Mouse (Mus musculus) neural tube, embryonic 13.5 days (tissue): ENCODE measurements around the gene Foxf2. TPM values are rescaled to one million over a fixed set of nuclear protein-coding genes. Genes with fewer than 3 reads are reported as not detected.

Source experiments
- ATAC-seq: fragments of 200-750 bp; cut with Nextera tagmentation; 2 replicates; pipeline ENCODE4 v1.8.0; 2017; ENCODE audit warnings: low read depth, mild to moderate bottlenecking, moderate TSS enrichment, moderate library complexity
- H3K27ac ChIP-seq: fragments of 300-500 bp; sonication (generic); replicated peaks from 2 replicates; pipeline ENCODE4 v1.5.1; 2015; ENCODE audit warnings: moderate library complexity, mild to moderate bottlenecking, inconsistent platforms
- H3K27me3 ChIP-seq: fragments of 300-500 bp; sonication (generic); 2 replicates; pipeline ENCODE4 v1.6.1; 2015; ENCODE audit warnings: mild to moderate bottlenecking, inconsistent platforms
- H3K36me3 ChIP-seq: fragments of 300-500 bp; sonication (generic); 2 replicates; pipeline ENCODE4 v1.6.1; 2015; ENCODE audit warnings: mild to moderate bottlenecking, inconsistent platforms
- H3K4me1 ChIP-seq: fragments of 300-500 bp; sonication (generic); replicated peaks from 2 replicates; pipeline ENCODE4 v1.6.1; 2015; ENCODE audit warnings: inconsistent platforms
- H3K4me2 ChIP-seq: fragments of 300-500 bp; sonication (generic); 2 replicates; pipeline ENCODE4 v1.6.1; 2015; ENCODE audit warnings: inconsistent platforms, mild to moderate bottlenecking, moderate library complexity
- H3K4me3 ChIP-seq: fragments of 300-500 bp; sonication (generic); 2 replicates; pipeline ENCODE4 v1.5.1; 2015; ENCODE audit warnings: mild to moderate bottlenecking, inconsistent platforms
- H3K9ac ChIP-seq: fragments of 300-500 bp; sonication (generic); 2 replicates; pipeline ENCODE4 v1.6.1; 2015; ENCODE audit warnings: moderate library complexity, mild to moderate bottlenecking, inconsistent platforms
- H3K9me3 ChIP-seq: fragments of 300-500 bp; sonication (generic); 2 replicates; pipeline ENCODE4 v1.6.1; 2016; ENCODE audit warnings: inconsistent platforms
- WGBS: fragments of 180-500 bp; shearing (Covaris S2); methylation state at CpG from one replicate; pipeline ENCODE4 v1.1.7; 2015; 5-methylcytosine and 5-hydroxymethylcytosine counted together
- polyA plus RNA-seq: library from polyadenylated mRNA; unstranded; fragments of >200 nt; fragmentation: Nextera tagmentation; extraction: Ambion mirVana; gene quantifications from 2 replicates; pipeline ENCODE4 v1.2.1, GENCODE M21; 2015

Gene Foxf2
- 5.0 and 5.5 TPM in 2 replicates for polyA plus RNA-seq

- ATAC-seq = peak; percentile 24; the same call in 1 of the 2 replicates
- Histone ChIP-seq H3K27me3 (peaks cover 100% of the 10 kb centered on the region), H3K4me3 (peak within 1 kb of the TSS; percentile 42), H3K36me3 (no peaks in the 10 kb centered on the region), H3K9ac (peak within 1 kb of the TSS; percentile 59), H3K4me1 (peaks cover 44% of the 10 kb centered on the region), H3K9me3 (no peaks in the 10 kb centered on the region), H3K27ac (peak within 1 kb of the TSS; percentile 67), H3K4me2 (peak within 1 kb of the TSS; percentile 59)
- under 1% methylated on average over 70 of the region's 74 CpGs for WGBS
Observed at GRCm38 (mm10) chr13:31625333-31626101, at the start of gene Foxf2. Foxf2 (plus strand) TSS chr13:31625816.

DNA sequence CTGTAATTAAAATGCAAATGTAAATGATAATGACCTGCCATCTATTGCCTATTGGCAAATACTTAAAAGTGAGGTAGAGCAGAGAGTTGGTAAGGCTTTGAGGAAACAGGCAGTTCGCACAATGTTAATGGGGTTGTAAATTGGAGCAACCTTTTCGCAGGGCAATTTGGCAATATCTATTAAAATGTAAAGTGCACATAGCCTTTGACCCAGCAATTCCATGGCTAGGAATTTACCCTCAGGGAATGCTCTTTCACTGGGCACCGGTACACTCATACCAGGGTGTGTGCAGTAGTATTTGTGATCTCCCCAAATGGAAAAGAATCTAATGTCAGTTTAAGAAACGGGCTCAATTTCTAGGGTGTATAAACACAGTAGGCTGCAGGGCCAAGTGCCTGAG, 48.9 kb upstream of the Foxf2 start:
- no peaks in the 10 kb centered on the region for H3K9me3 ChIP-seq
- 10% methylated on average over 4 of the region's 4 CpGs for WGBS
- no peak for ATAC-seq
- H3K4me3 ChIP-seq = no peak overlapping the region
- H3K27me3 ChIP-seq = no peaks in the 10 kb centered on the region
- H3K9ac ChIP-seq = no peak overlapping the region
- H3K27ac ChIP-seq = no peak overlapping the region
- H3K4me1 ChIP-seq = peaks cover 4% of the 10 kb centered on the region
- no peaks in the 10 kb centered on the region for H3K36me3 ChIP-seq
- H3K4me2 ChIP-seq = no peak overlapping the region

GRCm38 (mm10) chr13:31577576-31577975, 48.0 kb upstream of the Foxf2 start:
- no peak overlapping the region for H3K4me2 ChIP-seq
- H3K27me3 ChIP-seq = no peaks in the 10 kb centered on the region
- H3K4me1 ChIP-seq = peaks cover 4% of the 10 kb centered on the region
- H3K27ac ChIP-seq = no peak overlapping the region
- H3K36me3 ChIP-seq = no peaks in the 10 kb centered on the region
- no peak overlapping the region for H3K4me3 ChIP-seq
- no peak overlapping the region for H3K9ac ChIP-seq
- 19% methylated on average over 6 of the region's 6 CpGs for WGBS
- H3K9me3 ChIP-seq = no peaks in the 10 kb centered on the region
- no peak for ATAC-seq

DNA sequence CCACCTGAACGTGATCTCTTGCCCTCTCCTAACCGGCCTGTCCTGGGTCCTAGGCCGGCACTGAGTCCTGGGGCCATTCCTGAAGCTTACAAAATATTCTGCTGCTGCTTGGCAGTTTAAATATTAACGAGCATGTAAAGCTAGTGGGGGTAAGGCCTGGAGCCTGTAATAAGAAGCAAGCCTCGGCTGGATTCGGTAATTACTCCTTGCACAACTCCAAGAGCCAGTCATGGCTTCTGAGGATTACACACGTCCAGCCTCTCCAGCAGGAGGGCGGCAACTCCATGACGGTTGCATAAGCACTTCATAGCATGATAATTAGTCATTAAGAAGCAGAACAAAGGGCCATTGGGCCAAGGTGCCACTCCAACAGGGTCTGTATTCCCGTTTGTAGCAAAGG, 47.2 kb upstream of the Foxf2 start:
- H3K4me3 ChIP-seq = no peak overlapping the region
- no peaks in the 10 kb centered on the region for H3K36me3 ChIP-seq
- no peak for ATAC-seq
- WGBS = 44% methylated on average over 10 of the region's 10 CpGs
- no peak overlapping the region for H3K4me2 ChIP-seq
- H3K27ac ChIP-seq = no peak overlapping the region
- H3K9me3 ChIP-seq = no peaks in the 10 kb centered on the region
- H3K4me1 ChIP-seq = peaks cover 4% of the 10 kb centered on the region
- no peak overlapping the region for H3K9ac ChIP-seq
- H3K27me3 ChIP-seq = no peaks in the 10 kb centered on the region

DNA sequence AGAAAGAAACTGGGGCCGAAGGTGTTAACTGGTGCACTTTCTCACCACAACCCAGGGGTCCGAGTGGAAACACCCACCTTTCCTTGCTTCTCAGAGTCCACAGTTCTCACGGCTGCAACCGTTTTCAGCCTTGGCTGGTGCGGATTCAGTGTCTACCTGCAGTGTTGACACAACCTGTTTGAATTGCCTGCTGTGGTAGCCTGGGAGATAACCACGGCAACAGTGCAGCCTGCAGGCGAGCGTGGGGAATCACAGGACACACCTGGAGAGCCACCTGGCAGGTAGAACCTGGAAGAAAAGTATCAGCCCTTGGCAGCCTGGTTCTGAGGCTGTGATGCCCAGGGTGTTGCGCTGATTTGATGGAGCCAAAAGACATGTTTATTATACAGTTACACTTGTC, 45.8 kb upstream of the Foxf2 start:
- H3K9me3 ChIP-seq = no peaks in the 10 kb centered on the region
- no peak overlapping the region for H3K4me3 ChIP-seq
- H3K4me1 ChIP-seq = peaks cover 4% of the 10 kb centered on the region
- ATAC-seq = no peak
- no peak overlapping the region for H3K27ac ChIP-seq
- no peak overlapping the region for H3K9ac ChIP-seq
- H3K27me3 ChIP-seq = no peaks in the 10 kb centered on the region
- H3K36me3 ChIP-seq = no peaks in the 10 kb centered on the region
- WGBS = 74% methylated on average over 9 of the region's 9 CpGs
- no peak overlapping the region for H3K4me2 ChIP-seq

DNA sequence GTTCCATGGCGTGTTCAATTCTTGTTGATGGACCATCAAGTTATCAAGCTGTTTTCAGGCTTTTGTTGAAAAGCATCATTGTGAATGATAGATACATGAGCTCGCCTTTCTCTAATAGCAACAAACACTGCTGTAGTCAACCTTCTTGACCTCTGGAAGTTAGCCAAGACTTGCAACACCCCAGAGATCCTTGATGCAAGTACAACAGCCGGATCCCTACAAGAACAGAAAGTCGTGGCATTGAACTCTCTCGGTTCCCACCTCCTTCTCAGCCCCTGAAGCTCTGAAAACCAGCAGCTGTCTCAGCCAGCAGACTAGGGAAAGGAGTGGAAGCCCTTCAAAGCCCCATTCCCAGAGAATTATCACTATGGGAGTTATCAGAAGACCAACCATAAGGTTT, 38.3 kb upstream of the Foxf2 start:
- WGBS = 71% methylated on average over 5 of the region's 5 CpGs
- H3K9ac ChIP-seq = no peak overlapping the region

GRCm38 (mm10) chr13:31599576-31599975, 26.0 kb upstream of the Foxf2 start:
- Histone ChIP-seq H3K27ac (no peak overlapping the region), H3K9ac (no peak overlapping the region), H3K36me3 (no peaks in the 10 kb centered on the region), H3K9me3 (no peaks in the 10 kb centered on the region), H3K4me3 (no peak overlapping the region), H3K4me1 (no peaks in the 10 kb centered on the region), H3K27me3 (no peaks in the 10 kb centered on the region), H3K4me2 (no peak overlapping the region)
- no peak for ATAC-seq
- WGBS = 83% methylated on average over 5 of the region's 5 CpGs

More for the DNA sequence above, 38.3 kb upstream of the Foxf2 start:
- no peak for ATAC-seq
- Histone ChIP-seq H3K36me3 (no peaks in the 10 kb centered on the region), H3K27ac (no peak overlapping the region), H3K4me2 (no peak overlapping the region), H3K9me3 (no peaks in the 10 kb centered on the region), H3K4me1 (no peaks in the 10 kb centered on the region), H3K4me3 (no peak overlapping the region), H3K27me3 (no peaks in the 10 kb centered on the region)

GRCm38 (mm10) chr13:31603964-31604363, 21.7 kb upstream of the Foxf2 start:
- Histone ChIP-seq H3K4me1 (no peaks in the 10 kb centered on the region), H3K27ac (no peak overlapping the region), H3K9me3 (no peaks in the 10 kb centered on the region), H3K4me2 (no peak overlapping the region), H3K36me3 (no peaks in the 10 kb centered on the region), H3K27me3 (peaks cover 3% of the 10 kb centered on the region), H3K9ac (no peak overlapping the region), H3K4me3 (no peak overlapping the region)
- 71% methylated on average over 6 of the region's 6 CpGs for WGBS
- no peak for ATAC-seq

DNA sequence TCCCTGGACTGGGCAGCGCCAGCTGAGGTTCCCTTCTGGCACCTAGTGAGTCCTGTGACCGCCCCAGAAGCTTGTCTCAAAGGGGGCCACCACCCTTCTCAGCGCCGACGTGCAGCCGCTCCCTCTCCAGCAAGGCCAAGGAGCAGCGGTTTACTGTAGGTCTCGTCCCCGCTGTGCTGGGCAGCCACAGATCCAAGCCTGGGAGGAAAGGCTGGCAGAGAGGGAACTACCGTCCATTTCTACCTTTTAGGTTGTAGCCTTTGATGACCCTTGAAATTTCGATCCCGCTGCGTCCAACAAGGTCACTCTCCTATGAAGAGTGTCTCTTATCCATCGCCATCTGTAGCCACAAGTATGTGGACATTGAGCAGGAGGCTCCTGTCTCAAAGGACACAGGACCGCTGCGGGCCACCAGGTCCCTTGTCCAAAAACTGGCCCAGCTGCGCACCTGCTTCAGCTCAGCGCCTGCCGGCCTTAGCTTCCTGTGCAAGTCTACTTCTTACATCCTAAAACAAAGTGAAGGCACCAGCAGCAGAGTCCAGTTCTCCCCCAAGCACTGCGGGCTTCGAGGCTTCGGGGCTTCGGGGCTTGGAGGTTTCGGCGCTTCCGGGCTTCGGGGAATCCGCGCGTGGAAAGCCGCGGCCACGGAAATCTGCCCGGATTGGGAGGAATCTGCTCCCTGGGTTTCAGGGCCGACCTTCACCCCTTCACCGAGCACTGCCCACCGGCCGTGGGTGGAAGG, 10.7 kb upstream of the Foxf2 start:
- WGBS = 1% methylated on average over 38 of the region's 38 CpGs
- no peak for ATAC-seq
- Histone ChIP-seq H3K9ac (no peak overlapping the region), H3K27me3 (peaks cover 96% of the 10 kb centered on the region), H3K4me1 (peaks cover 9% of the 10 kb centered on the region), H3K4me3 (no peak overlapping the region), H3K27ac (no peak overlapping the region), H3K4me2 (no peak overlapping the region), H3K9me3 (no peaks in the 10 kb centered on the region), H3K36me3 (no peaks in the 10 kb centered on the region)

DNA sequence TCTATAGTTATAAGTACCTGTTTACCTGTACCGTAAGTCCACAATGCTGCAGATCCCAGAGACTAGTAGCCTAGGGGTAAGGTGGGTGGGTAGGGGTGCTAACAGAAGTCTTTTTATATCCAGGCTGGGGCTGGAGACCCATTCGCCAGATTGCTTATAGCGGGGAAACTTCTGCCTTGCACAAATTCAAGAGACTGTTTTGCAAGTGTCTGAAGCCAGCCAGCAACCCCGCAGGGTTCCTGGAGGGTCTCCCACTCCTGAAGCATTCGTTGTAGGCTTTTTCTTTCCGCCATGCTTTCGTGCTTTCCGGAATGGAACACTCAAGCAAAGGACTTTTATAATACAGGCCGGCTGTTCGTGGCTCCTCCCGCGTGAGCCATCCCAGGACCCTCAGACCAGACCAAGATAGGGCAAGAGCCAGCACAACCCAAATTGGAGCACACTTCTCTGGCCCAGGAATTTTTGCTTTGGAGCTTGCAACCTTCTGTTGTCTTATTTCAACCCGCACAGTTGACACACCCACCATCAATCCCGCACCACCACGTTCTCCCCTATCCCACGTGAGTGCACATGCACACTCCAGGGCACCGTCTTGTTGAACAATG, 10.0 kb upstream of the Foxf2 start:
- peaks cover 15% of the 10 kb centered on the region for H3K4me1 ChIP-seq

GRCm38 (mm10) chr13:31618001-31618400, 7.6 kb upstream of the Foxf2 start:
- peaks cover 15% of the 10 kb centered on the region for H3K4me1 ChIP-seq
- no peaks in the 10 kb centered on the region for H3K36me3 ChIP-seq
- H3K27ac ChIP-seq = no peak overlapping the region
- WGBS = under 1% methylated on average over 12 of the region's 12 CpGs
- ATAC-seq = peak; percentile 15; the same call in 1 of the 2 replicates
- H3K9me3 ChIP-seq = no peaks in the 10 kb centered on the region
- peak overlapping the region; percentile 32 for H3K4me3 ChIP-seq
- no peak overlapping the region for H3K9ac ChIP-seq
- peaks cover 99% of the 10 kb centered on the region for H3K27me3 ChIP-seq
- peak overlapping the region; percentile 55 for H3K4me2 ChIP-seq

More for the DNA sequence above, 10.0 kb upstream of the Foxf2 start:
- ATAC-seq = no peak
- H3K36me3 ChIP-seq = no peaks in the 10 kb centered on the region
- H3K27me3 ChIP-seq = peaks cover 96% of the 10 kb centered on the region
- WGBS = 1% methylated on average over 17 of the region's 17 CpGs
- H3K27ac ChIP-seq = no peak overlapping the region
- no peak overlapping the region for H3K9ac ChIP-seq
- no peaks in the 10 kb centered on the region for H3K9me3 ChIP-seq
- H3K4me2 ChIP-seq = no peak overlapping the region
- H3K4me3 ChIP-seq = no peak overlapping the region

DNA sequence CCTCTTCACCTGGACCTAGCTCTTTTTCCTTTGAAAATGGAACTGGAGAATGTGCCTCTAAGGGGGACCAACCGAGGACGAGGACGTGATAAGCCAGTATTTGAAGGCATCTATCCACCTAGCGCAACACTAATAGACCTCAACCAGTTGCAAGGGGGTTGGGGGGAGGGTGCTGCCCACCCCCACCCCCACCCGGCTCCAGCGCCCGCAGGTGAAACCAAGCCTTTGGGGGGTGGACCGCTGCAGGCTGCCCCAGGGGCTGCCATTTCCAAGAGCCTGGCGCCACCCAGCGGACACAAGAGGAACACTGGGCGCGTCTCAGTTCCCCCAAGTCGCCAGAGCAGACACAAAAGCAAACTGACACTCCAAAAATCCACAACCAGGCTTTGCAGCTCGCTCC, 7.2 kb upstream of the Foxf2 start:
- Histone ChIP-seq H3K4me1 (peaks cover 15% of the 10 kb centered on the region), H3K9ac (no peak overlapping the region), H3K36me3 (no peaks in the 10 kb centered on the region), H3K4me2 (peak overlapping the region; percentile 55), H3K27ac (no peak overlapping the region), H3K27me3 (peaks cover 99% of the 10 kb centered on the region), H3K9me3 (no peaks in the 10 kb centered on the region), H3K4me3 (peak overlapping the region; percentile 32)
- 0% methylated on average over 14 of the region's 14 CpGs for WGBS
- ATAC-seq = peak; percentile 70; the same call in 1 of the 2 replicates
